Mouse (Mus musculus) thymus, postnatal 25 days (tissue): Measurements from ENCODE around the gene Dolk.

ENCODE experiments used
- DNase-seq: peaks from one replicate; pipeline ENCODE4 v3.0.0; 2022

The Dolk gene

GRCm38 (mm10) chr2:30266392-30266941, 19.7 kb downstream of the Dolk start:
- no peak for DNase-seq

- DNase-seq: no peak
These were observed 20.3 kb downstream of the Dolk start, which contains the start of gene Phyhd1 for GRCm38 (mm10) chr2:30265767-30266253. Gene Phyhd1 (plus strand): TSS chr2:30266203.

DNA sequence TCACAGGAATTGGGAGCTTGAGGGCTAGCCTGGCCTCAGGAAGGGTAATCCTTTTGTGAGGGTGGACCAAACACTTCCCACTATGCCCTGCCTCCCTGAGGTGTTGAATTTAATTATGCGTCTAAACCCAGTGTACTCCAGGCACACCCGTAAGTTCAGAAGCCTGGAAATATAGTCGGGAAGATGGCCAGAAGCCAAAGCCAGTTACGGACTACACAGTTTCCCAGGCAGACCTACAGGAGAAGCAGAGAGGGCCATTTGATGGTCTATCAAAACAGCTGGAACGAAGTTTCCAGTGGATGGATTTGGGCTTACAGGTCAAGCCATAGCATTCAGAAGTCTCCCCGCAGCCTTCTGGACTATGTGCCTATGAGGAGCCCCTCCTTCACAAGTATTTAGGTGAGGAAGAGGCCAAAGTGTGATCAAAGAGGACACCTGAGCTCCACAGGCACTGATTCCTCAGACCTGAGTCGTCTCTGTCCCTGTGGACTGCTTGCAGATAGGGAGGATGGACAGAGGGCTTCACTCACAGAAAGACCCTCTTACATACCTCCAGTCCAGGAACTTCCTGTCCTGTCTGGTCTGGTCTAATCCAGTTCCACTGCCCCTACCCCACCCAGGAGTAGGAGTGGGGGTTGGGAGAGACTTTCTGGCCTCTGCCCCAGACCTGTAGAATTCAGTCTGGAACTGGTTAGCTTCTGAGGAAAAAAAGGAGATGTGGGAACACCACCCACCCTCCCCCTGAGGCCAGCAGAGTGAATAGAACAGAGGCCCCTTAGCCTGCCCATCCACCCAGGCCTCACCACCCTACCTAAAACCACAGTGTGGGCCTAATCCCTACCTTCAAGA, 21.2 kb downstream of the Dolk start:
- DNase-seq: no peak

GRCm38 (mm10) chr2:30263811-30264210, 22.3 kb downstream of the Dolk start:
- no peak for DNase-seq

GRCm38 (mm10) chr2:30262840-30263441, 23.2 kb downstream of the Dolk start:
- no peak for DNase-seq

DNA sequence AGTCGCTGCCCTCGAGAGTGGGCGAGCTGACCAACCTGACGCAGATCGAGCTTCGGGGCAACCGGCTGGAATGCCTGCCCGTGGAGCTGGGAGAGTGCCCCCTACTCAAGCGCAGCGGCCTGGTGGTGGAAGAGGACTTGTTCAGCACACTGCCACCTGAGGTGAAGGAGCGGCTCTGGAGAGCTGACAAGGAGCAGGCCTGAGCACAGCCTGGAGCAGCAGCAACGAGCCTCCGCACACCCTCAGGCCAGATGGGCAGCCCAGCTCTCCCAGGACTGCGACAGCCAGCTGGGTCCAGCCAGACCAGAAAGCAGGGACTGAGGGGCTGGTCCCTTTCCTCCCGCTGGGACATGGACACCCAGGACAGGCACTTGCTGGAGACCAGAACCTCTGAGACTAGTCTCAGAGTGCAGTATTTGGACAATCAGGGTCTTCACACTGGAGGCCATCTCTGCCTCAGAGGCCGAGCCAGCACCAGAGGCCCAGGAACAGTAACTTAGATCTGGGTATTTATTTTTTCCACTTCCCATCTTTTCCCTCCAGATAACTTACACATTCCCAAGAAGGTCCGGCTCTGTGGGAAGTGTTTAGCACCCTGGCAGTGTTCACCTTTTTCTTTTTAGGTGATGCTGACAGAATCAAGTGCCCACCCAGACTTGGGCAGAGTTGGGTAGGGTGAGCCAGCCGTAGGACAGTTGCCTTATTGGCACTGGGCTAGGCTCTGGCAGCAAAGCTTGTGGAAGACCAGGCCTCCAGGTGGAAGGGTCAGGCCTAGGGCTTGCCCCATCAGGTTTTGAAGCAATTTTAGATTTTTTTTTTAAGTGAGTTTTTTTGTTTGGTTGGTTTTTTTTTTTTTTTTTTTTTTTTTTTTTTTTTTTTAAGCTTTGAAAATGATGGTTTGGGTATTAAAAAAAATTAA, 24.0 kb downstream of the Dolk start:
- no peak for DNase-seq

DNA sequence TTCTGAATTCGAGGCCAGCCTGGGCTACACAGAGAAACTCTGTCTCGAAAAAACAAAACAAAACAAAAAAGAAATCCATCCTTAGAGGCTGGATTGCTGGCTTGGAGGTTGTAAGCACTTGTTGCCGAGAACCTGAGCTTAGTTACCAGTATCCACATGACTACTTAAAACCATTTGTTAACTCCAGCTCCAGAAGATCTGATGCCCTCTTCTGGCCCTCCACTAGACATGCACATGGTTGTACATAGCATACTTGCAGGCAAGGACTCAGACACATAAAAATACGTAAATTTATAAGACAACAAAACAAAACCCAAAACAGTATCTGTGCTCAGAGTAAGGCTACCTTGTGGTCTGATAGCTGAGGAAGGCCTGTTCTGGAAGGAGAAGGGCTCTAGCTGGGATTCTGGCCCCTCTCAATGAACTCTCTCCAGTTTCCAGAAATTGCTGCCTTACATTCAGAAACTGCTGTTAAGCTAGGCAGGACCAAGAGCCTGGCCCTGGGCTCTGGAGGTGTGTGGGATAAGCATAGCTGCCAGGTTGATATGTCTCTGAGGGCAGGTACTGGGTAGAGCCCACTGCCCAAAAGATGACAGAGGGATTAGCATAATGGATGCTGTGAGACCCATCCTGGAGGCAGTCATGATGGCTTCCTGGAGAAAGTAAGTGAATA, 24.9 kb downstream of the Dolk start:
- no peak for DNase-seq

DNA sequence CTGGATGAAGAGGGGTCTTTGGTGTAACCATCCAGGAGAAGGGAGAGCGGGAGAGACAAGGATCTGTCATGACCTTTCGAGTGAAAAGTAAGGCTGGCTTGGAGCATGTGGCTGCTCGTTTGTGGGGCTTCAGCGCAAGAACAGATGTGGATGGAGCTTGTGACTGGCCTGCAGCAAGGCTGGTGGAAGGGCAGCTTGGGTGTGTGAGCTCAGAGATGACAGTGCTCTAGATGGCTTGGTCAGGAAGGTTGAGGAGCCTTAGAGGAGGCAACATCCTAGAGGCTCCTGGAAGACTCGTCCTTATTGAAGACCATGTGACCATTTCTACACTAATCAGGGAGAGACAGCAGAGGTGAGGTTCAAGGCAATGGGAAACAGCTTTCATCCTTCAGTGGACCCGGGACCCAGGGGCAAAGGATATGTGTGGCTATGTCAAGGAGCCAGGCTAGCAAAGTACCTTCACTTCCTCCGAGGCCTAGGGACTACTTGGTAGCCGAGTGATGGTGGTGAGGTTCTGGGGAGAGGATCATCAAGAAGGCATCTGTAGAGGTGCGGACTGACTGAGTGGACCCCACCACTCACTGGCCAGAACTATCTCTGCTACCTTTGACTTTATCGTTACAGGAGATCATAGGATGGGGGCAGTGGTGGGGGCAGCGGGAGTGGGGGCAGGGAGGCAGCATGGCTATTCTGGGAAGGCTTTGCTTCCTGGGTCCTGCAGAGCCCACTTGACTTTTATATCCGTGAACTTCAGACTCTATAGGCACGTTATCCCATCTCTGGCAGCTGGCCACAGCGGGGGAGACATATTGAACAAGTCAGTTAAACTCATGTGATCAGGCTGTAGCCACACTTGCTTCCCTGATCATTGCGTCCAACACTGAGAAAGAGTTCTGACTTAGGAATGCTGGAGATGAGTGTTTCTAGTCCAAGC, 26.7 kb downstream of the Dolk start:
- no peak for DNase-seq

DNA sequence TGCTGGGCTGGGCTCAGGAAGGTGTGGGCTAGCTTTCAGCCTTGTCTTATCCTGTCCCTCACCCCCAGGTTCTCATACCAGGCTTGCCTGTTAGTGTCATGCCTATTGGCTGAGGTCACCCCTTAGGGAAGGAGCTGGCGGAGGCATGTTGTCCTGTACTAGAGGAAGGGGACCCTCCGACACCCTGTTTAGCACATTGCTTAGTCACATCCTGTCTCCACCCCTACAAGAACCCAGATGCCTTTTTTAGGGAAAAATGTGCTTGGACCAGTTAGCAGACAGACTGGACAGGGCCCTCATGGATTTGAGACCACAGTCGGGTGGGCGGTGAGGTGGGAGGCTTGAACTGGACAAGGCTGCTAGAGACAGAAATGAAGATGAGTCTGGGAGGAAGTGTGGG, 27.5 kb downstream of the Dolk start:
- no peak for DNase-seq

DNA sequence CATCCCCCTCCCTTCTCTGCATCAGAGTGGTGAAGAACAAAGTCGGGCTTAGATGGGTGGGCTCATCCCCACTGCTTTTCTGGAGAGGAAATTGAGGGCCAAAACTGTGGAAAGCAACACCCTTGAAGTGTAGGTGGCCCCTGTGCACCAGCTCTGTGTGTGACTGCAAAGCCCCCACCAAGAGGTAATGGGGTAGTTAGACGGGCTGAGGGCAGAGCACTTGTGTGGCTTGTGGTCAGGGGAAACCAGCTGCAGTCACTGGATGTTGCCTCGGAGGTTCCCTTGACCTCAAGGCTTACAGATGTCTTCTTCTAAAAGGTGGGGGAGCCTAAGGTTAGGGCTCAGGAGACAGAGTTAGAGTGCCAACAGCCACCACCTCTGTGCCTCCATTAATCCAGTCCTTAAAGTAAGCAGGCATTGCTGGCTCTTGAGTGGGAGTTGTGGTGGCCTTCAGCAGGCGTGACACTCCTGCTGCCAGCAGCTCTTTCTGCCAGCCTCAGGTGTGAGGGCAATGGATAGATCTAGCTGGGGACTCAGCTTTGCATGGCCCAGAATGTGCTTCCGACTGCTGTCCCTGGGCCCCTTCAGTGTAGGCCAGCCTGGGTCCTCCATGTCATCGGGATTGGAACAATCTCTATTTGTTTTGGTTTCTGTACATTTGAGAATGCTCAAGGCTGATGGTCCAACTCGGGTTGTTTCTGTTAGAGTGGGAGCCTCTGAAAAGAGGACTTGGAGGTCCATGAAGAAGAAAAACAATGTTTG, 28.3 kb downstream of the Dolk start:
- no peak for DNase-seq

DNA sequence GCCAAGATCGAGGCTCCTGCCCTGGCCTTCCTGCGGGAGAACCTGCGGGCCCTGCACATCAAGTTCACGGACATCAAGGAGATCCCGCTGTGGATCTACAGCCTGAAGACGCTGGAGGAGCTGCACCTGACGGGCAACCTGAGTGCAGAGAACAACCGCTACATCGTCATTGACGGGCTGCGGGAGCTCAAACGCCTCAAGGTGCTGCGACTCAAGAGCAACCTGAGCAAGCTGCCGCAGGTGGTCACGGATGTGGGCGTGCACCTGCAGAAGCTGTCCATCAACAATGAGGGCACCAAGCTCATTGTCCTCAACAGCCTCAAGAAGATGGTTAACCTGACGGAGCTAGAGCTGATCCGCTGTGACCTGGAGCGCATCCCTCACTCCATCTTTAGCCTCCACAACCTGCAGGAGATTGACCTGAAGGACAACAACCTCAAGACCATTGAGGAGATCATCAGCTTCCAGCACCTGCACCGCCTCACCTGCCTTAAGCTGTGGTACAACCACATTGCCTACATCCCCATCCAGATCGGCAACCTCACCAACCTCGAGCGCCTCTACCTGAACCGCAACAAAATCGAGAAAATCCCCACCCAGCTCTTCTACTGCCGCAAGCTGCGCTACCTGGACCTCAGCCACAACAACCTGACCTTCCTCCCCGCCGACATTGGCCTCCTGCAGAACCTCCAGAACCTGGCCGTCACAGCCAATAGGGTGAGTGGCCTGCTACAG, 29.4 kb downstream of the Dolk start:
- DNase-seq: no peak

DNA sequence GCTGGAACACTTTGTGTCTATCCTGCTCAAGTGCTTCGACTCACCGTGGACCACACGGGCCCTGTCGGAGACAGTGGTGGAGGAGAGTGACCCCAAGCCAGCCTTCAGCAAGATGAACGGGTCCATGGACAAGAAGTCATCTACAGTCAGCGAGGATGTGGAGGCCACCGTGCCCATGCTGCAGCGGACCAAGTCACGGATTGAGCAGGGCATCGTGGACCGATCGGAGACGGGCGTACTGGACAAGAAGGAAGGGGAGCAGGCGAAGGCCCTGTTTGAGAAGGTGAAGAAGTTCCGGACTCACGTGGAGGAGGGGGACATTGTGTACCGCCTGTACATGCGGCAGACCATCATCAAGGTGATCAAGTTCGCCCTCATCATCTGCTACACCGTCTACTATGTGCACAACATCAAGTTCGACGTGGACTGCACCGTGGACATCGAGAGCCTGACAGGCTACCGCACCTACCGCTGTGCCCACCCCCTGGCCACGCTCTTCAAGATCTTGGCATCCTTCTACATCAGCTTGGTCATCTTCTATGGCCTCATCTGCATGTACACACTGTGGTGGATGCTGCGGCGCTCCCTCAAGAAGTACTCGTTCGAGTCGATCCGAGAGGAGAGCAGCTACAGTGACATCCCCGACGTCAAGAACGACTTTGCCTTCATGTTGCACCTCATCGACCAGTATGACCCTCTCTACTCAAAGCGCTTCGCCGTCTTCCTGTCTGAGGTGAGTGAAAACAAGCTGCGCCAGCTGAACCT, 30.3 kb downstream of the Dolk start:
- no peak for DNase-seq

DNA sequence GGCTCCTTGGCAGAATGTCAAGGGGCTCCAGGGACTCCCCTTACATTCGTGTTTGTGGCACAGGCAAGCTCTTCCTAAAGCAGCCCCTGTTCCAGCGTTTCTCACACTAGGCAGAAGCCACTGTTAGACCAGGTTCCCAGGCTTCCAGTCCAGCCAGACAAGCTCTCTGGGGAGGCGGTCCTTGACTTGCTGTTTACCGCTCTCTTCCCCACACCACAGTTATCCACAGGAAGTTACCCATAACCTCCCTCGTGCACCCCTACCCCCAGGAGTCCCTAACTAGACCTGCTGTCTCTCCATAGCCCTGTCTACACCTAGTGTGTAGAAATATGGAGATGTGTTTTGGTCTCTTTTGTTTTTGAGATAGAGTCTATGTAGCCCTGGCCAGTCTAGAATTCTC, 32.3 kb downstream of the Dolk start:
- peak; percentile 30 for DNase-seq

DNA sequence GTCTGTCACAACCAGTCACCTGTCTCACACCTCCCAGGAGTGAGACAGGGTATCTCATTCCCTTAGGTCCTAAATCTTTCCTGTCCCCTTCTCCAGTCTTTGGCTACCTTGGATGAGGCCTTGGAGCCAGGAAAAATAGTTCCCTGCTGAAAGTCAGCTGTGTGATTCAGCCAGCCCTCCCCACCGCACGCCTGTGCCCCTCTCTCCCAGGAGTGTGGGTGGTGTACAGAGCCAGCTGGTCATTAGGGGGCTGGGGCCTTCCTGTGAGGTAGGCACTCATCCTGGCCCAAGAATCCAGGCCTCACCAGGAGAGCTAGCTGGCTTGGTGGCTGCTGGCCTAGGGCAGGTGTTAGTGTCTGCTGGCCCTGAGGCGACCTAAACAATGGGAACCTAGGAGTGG, 33.6 kb downstream of the Dolk start:
- no peak for DNase-seq

- DNase-seq: peak; percentile 86
These were observed 34.6 kb downstream of the Dolk start for GRCm38 (mm10) chr2:30251417-30252104.

- no peak for DNase-seq
These were observed 35.7 kb downstream of the Dolk start for GRCm38 (mm10) chr2:30250166-30251128.

- DNase-seq: no peak
These were observed 37.0 kb downstream of the Dolk start for GRCm38 (mm10) chr2:30249182-30249581.
